Mouse (Mus musculus): ENCODE results near the gene Wwox. TPM values are rescaled to one million over a fixed set of nuclear protein-coding genes. Genes with fewer than 3 reads are reported as not detected.

The Wwox gene
- polyA plus RNA-seq, 1 experiment from 2014 or later = 10.5 TPM

- no peaks in the 10 kb centered on the region for H3K36me3 ChIP-seq
- peak; percentile 6; the same call in 1 of the 2 replicates for ATAC-seq (ENCODE audit: insufficient number of reproducible peaks, insufficient read depth, low FRiP score, low TSS enrichment)
Measured at GRCm38 (mm10) chr8:114971378-114971777, 531.9 kb downstream of the Wwox start.

GRCm38 (mm10) chr8:114973002-114973461 lies 533.6 kb downstream of the Wwox start:
- Histone ChIP-seq H3K9me3 (peaks cover 3% of the 10 kb centered on the region; the same call in 1 of the 2 replicates), H3K4me1 (no peaks in the 10 kb centered on the region), H3K27me3 (no peaks in the 10 kb centered on the region), H3K4me3 (no peak overlapping the region), H3K36me3 (no peaks in the 10 kb centered on the region), H3K4me2 (replicated peaks) (no peak overlapping the region), H3K27ac (no peak overlapping the region), H3K9ac (no peak overlapping the region)
- no peak for ATAC-seq (ENCODE audit: insufficient number of reproducible peaks, insufficient read depth, low FRiP score, low TSS enrichment)
- WGBS = 46% methylated on average over 12 of the region's 12 CpGs

More at GRCm38 (mm10) chr8:114971378-114971777, 531.9 kb downstream of the Wwox start:
- H3K4me3 ChIP-seq = no peak overlapping the region
- WGBS = 47% methylated on average over 8 of the region's 8 CpGs
- H3K4me1 ChIP-seq = no peaks in the 10 kb centered on the region
- H3K9me3 ChIP-seq = peaks cover 3% of the 10 kb centered on the region; the same call in 1 of the 2 replicates
- H3K27me3 ChIP-seq = no peaks in the 10 kb centered on the region
- no peak overlapping the region for H3K9ac ChIP-seq
- no peak overlapping the region for H3K4me2 ChIP-seq (replicated peaks)
- no peak overlapping the region for H3K27ac ChIP-seq

- Histone ChIP-seq H3K27ac (no peak overlapping the region), H3K4me2 (replicated peaks) (no peak overlapping the region), H3K4me3 (no peak overlapping the region), H3K27me3 (no peaks in the 10 kb centered on the region), H3K9ac (no peak overlapping the region), H3K36me3 (no peaks in the 10 kb centered on the region), H3K4me1 (no peaks in the 10 kb centered on the region), H3K9me3 (no peaks in the 10 kb centered on the region)
- WGBS = 74% methylated on average over 5 of the region's 5 CpGs
- no peak for ATAC-seq (ENCODE audit: insufficient number of reproducible peaks, insufficient read depth, low FRiP score, low TSS enrichment)
Measured at GRCm38 (mm10) chr8:114974336-114974950, 535.0 kb downstream of the Wwox start.

- Histone ChIP-seq H3K9ac (no peak overlapping the region), H3K27ac (no peak overlapping the region), H3K4me2 (replicated peaks) (no peak overlapping the region), H3K9me3 (no peaks in the 10 kb centered on the region), H3K36me3 (no peaks in the 10 kb centered on the region), H3K4me1 (no peaks in the 10 kb centered on the region), H3K27me3 (no peaks in the 10 kb centered on the region), H3K4me3 (no peak overlapping the region)
- 83% methylated on average over 11 of the region's 11 CpGs for WGBS
- ATAC-seq (ENCODE audit: insufficient number of reproducible peaks, insufficient read depth, low FRiP score, low TSS enrichment) = no peak
Measured at GRCm38 (mm10) chr8:114977746-114978145, 538.3 kb downstream of the Wwox start.

- H3K4me3 ChIP-seq = no peak overlapping the region
- no peaks in the 10 kb centered on the region for H3K4me1 ChIP-seq
- WGBS = 80% methylated on average over 15 of the region's 15 CpGs
- no peak overlapping the region for H3K4me2 ChIP-seq (replicated peaks)
- ATAC-seq (ENCODE audit: insufficient number of reproducible peaks, insufficient read depth, low FRiP score, low TSS enrichment) = no peak
- no peaks in the 10 kb centered on the region for H3K36me3 ChIP-seq
- H3K27ac ChIP-seq = no peak overlapping the region
- no peaks in the 10 kb centered on the region for H3K9me3 ChIP-seq
- no peak overlapping the region for H3K9ac ChIP-seq
- H3K27me3 ChIP-seq = no peaks in the 10 kb centered on the region
Measured at GRCm38 (mm10) chr8:114978206-114978960, 538.9 kb downstream of the Wwox start.

GRCm38 (mm10) chr8:114979671-114980070 lies 540.2 kb downstream of the Wwox start:
- H3K4me2 ChIP-seq (replicated peaks) = no peak overlapping the region
- no peak for ATAC-seq (ENCODE audit: insufficient number of reproducible peaks, insufficient read depth, low FRiP score, low TSS enrichment)
- no peaks in the 10 kb centered on the region for H3K9me3 ChIP-seq
- H3K27me3 ChIP-seq = no peaks in the 10 kb centered on the region
- no peaks in the 10 kb centered on the region for H3K36me3 ChIP-seq
- no peak overlapping the region for H3K4me3 ChIP-seq
- no peak overlapping the region for H3K9ac ChIP-seq
- H3K27ac ChIP-seq = no peak overlapping the region
- H3K4me1 ChIP-seq = 0 out of 2 replicates have a peak, but pooled peaks cover 4% of the 10 kb centered on the region

- Histone ChIP-seq H3K4me2 (replicated peaks) (no peak overlapping the region), H3K36me3 (no peaks in the 10 kb centered on the region), H3K9me3 (no peaks in the 10 kb centered on the region), H3K9ac (no peak overlapping the region), H3K4me3 (no peak overlapping the region), H3K27me3 (no peaks in the 10 kb centered on the region), H3K27ac (no peak overlapping the region), H3K4me1 (0 out of 2 replicates have a peak, but pooled peaks cover 4% of the 10 kb centered on the region)
- WGBS = 90% methylated on average over 11 of the region's 11 CpGs
- ATAC-seq (ENCODE audit: insufficient number of reproducible peaks, insufficient read depth, low FRiP score, low TSS enrichment) = no peak
Measured at GRCm38 (mm10) chr8:114982762-114983161, 543.3 kb downstream of the Wwox start.

- H3K4me2 ChIP-seq (replicated peaks) = no peak overlapping the region
- 82% methylated on average over 8 of the region's 8 CpGs for WGBS
- no peaks in the 10 kb centered on the region for H3K9me3 ChIP-seq
- no peaks in the 10 kb centered on the region for H3K27me3 ChIP-seq
- H3K4me3 ChIP-seq = no peak overlapping the region
- H3K9ac ChIP-seq = no peak overlapping the region
- ATAC-seq (ENCODE audit: insufficient number of reproducible peaks, insufficient read depth, low FRiP score, low TSS enrichment) = no peak
- H3K27ac ChIP-seq = no peak overlapping the region
- no peaks in the 10 kb centered on the region for H3K36me3 ChIP-seq
- H3K4me1 ChIP-seq = 0 out of 2 replicates have a peak, but pooled peaks cover 4% of the 10 kb centered on the region
Measured at GRCm38 (mm10) chr8:114984500-114984899, 545.0 kb downstream of the Wwox start.

GRCm38 (mm10) chr8:114985996-114986395 lies 546.5 kb downstream of the Wwox start:
- no peaks in the 10 kb centered on the region for H3K27me3 ChIP-seq
- H3K27ac ChIP-seq = no peak overlapping the region
- ATAC-seq (ENCODE audit: insufficient number of reproducible peaks, insufficient read depth, low FRiP score, low TSS enrichment) = no peak
- no peak overlapping the region for H3K9ac ChIP-seq
- H3K4me1 ChIP-seq = 0 out of 2 replicates have a peak, but pooled peaks cover 4% of the 10 kb centered on the region
- 70% methylated on average over 13 of the region's 13 CpGs for WGBS
- no peak overlapping the region for H3K4me2 ChIP-seq (replicated peaks)
- H3K9me3 ChIP-seq = no peaks in the 10 kb centered on the region
- H3K36me3 ChIP-seq = no peaks in the 10 kb centered on the region
- no peak overlapping the region for H3K4me3 ChIP-seq

GRCm38 (mm10) chr8:114986971-114987370 lies 547.5 kb downstream of the Wwox start:
- no peak for ATAC-seq (ENCODE audit: insufficient number of reproducible peaks, insufficient read depth, low FRiP score, low TSS enrichment)
- WGBS = 92% methylated on average over 10 of the region's 10 CpGs
- no peaks in the 10 kb centered on the region for H3K27me3 ChIP-seq

GRCm38 (mm10) chr8:114990865-114991613 lies 551.6 kb downstream of the Wwox start:
- Histone ChIP-seq H3K27me3 (no peaks in the 10 kb centered on the region), H3K9me3 (no peaks in the 10 kb centered on the region), H3K9ac (no peak overlapping the region), H3K4me2 (replicated peaks) (no peak overlapping the region), H3K4me1 (no peaks in the 10 kb centered on the region), H3K36me3 (no peaks in the 10 kb centered on the region), H3K4me3 (no peak overlapping the region), H3K27ac (no peak overlapping the region)
- 71% methylated on average over 13 of the region's 13 CpGs for WGBS
- no peak for ATAC-seq (ENCODE audit: insufficient number of reproducible peaks, insufficient read depth, low FRiP score, low TSS enrichment)

More at GRCm38 (mm10) chr8:114986971-114987370, 547.5 kb downstream of the Wwox start:
- Histone ChIP-seq H3K27ac (no peak overlapping the region), H3K9me3 (no peaks in the 10 kb centered on the region), H3K4me3 (no peak overlapping the region), H3K9ac (no peak overlapping the region), H3K4me2 (replicated peaks) (no peak overlapping the region), H3K36me3 (no peaks in the 10 kb centered on the region), H3K4me1 (0 out of 2 replicates have a peak, but pooled peaks cover 4% of the 10 kb centered on the region)
